Comparison of ENCODE assay signal across 9 mouse cellular contexts in genomic region chr7:142385742-142386403, GRCm38 (mm10). TPM values are rescaled to one million over a fixed set of nuclear protein-coding genes. Genes with fewer than 3 reads are reported as not detected.
DNase-seq lines count a peak whose midpoint lies in the region; ATAC-seq lines count a peak whose summit lies in the region.
"Had no signal": no experiment of that assay in that cellular context is flagged by ENCODE, and none has a peak within 500 bp of the region (broad histone marks: within the 10 kb centered on the region; RNA-seq: fewer than 3 reads in every experiment).

No protein-coding gene starts in this region.

- H3K9me3 ChIP-seq in kidney, embryonic 16.5 days (ENCODE audit: low read length): no peaks in the 10 kb centered on the region
- no peaks in the 10 kb centered on the region for H3K9me3 ChIP-seq in embryonic facial prominence, embryonic 12.5 days
- no peaks in the 10 kb centered on the region for H3K9me3 ChIP-seq in hindbrain, embryonic 14.5 days (ENCODE audit: control insufficient read depth, low read length)
- no peaks in the 10 kb centered on the region for H3K9me3 ChIP-seq in midbrain, embryonic 15.5 days

- DNase-seq in kidney, postnatal 36 days: no peak
- DNase-seq in hindbrain, embryonic 14.5 days (ENCODE audit: low spot score): no peak
- DNase-seq in right cerebral cortex, postnatal 4 days: no peak
- DNase-seq in thymus, adult 18-20 months: no peak
- DNase-seq in right cerebral cortex, adult 18-20 months: no peak

- ATAC-seq in kidney, embryonic 16.5 days (ENCODE audit: low FRiP score, low TSS enrichment): no peak
- no peak for ATAC-seq in embryonic facial prominence, embryonic 12.5 days (ENCODE audit: insufficient number of reproducible peaks, insufficient read depth, low FRiP score, low TSS enrichment)
- ATAC-seq in hindbrain, embryonic 14.5 days (ENCODE audit: low FRiP score): no peak
- ATAC-seq in midbrain, embryonic 15.5 days (replicated peaks): no peak

- peak overlapping the region; percentile 91 for H3K9ac ChIP-seq in kidney, embryonic 16.5 days (replicated peaks; ENCODE audit: low read length)
- H3K9ac ChIP-seq in embryonic facial prominence, embryonic 12.5 days: 0 out of 2 replicates have a peak overlapping the region, but pooled peaks have one; percentile 74
- no peak overlapping the region for H3K9ac ChIP-seq in hindbrain, embryonic 14.5 days
- H3K9ac ChIP-seq in midbrain, embryonic 15.5 days: no peak overlapping the region

- peaks cover 19% of the 10 kb centered on the region for H3K4me1 ChIP-seq in kidney, embryonic 16.5 days (ENCODE audit: insufficient read depth, low read length)
- peaks cover 17% of the 10 kb centered on the region for H3K4me1 ChIP-seq in embryonic facial prominence, embryonic 12.5 days
- H3K4me1 ChIP-seq in hindbrain, embryonic 14.5 days (replicated peaks; ENCODE audit: control insufficient read depth, insufficient read depth, low read length): peaks cover 18% of the 10 kb centered on the region
- peaks cover 19% of the 10 kb centered on the region for H3K4me1 ChIP-seq in midbrain, embryonic 15.5 days

- peaks cover 43% of the 10 kb centered on the region for H3K36me3 ChIP-seq in kidney, embryonic 16.5 days (ENCODE audit: insufficient read depth, low read length)
- peaks cover 44% of the 10 kb centered on the region for H3K36me3 ChIP-seq in embryonic facial prominence, embryonic 12.5 days
- H3K36me3 ChIP-seq in hindbrain, embryonic 14.5 days (replicated peaks; ENCODE audit: control insufficient read depth, insufficient read depth): peaks cover 45% of the 10 kb centered on the region
- H3K36me3 ChIP-seq in midbrain, embryonic 15.5 days (replicated peaks): peaks cover 25% of the 10 kb centered on the region

- WGBS in kidney, embryonic 16.5 days: 85% methylated on average over 3 of the region's 3 CpGs
- WGBS in embryonic facial prominence, embryonic 12.5 days: 87% methylated on average over 3 of the region's 3 CpGs
- 89% methylated on average over 3 of the region's 3 CpGs for WGBS in hindbrain, embryonic 14.5 days
- 92% methylated on average over 3 of the region's 3 CpGs for WGBS in midbrain, embryonic 15.5 days

- H3K27me3 ChIP-seq in kidney, embryonic 16.5 days (ENCODE audit: insufficient read depth, low read length): no peaks in the 10 kb centered on the region
- no peaks in the 10 kb centered on the region for H3K27me3 ChIP-seq in embryonic facial prominence, embryonic 12.5 days
- H3K27me3 ChIP-seq in hindbrain, embryonic 14.5 days (ENCODE audit: control insufficient read depth, insufficient read depth, low read length): no peaks in the 10 kb centered on the region
- H3K27me3 ChIP-seq in midbrain, embryonic 15.5 days (replicated peaks): no peaks in the 10 kb centered on the region

- peak overlapping the region; percentile 83 for H3K4me3 ChIP-seq in kidney, embryonic 16.5 days (ENCODE audit: low read length)
- H3K4me3 ChIP-seq in embryonic facial prominence, embryonic 12.5 days: peak overlapping the region; percentile 81
- 0 out of 2 replicates have a peak overlapping the region, but pooled peaks have one; percentile 71 for H3K4me3 ChIP-seq in hindbrain, embryonic 14.5 days (replicated peaks; ENCODE audit: low read length)
- H3K4me3 ChIP-seq in midbrain, embryonic 15.5 days: 0 out of 2 replicates have a peak overlapping the region, but pooled peaks have one; percentile 91

- H3K4me2 ChIP-seq in kidney, embryonic 16.5 days (replicated peaks; ENCODE audit: low read depth, low read length): peak overlapping the region; percentile 93
- H3K4me2 ChIP-seq in embryonic facial prominence, embryonic 12.5 days (replicated peaks): peak overlapping the region; percentile 93
- peak overlapping the region; percentile 83 for H3K4me2 ChIP-seq in hindbrain, embryonic 14.5 days (replicated peaks)
- peak overlapping the region; percentile 81 for H3K4me2 ChIP-seq in midbrain, embryonic 15.5 days

- no peak overlapping the region for H3K27ac ChIP-seq in kidney, embryonic 16.5 days (ENCODE audit: low read length)
- H3K27ac ChIP-seq in embryonic facial prominence, embryonic 12.5 days: no peak overlapping the region
- no peak overlapping the region for H3K27ac ChIP-seq in hindbrain, embryonic 14.5 days
- H3K27ac ChIP-seq in midbrain, embryonic 15.5 days: no peak overlapping the region

RNA-seq across cellular contexts. Expression of gene Ctsd, which starts 2.0 kb away (rescaled TPM):
- polyA plus RNA-seq in kidney, embryonic 16.5 days (2015; fragmentation: Nextera tagmentation; extraction: Ambion mirVana): 398 and 453 TPM in 2 replicates
- 208 and 210 TPM in 2 replicates for polyA plus RNA-seq in embryonic facial prominence, embryonic 12.5 days (2016; fragmentation: Nextera tagmentation; extraction: Ambion mirVana)
- polyA plus RNA-seq in hindbrain, embryonic 14.5 days (2014; fragmentation: Nextera tagmentation; extraction: Ambion mirVana): 313 and 325 TPM in 2 replicates
- polyA plus RNA-seq in midbrain, embryonic 15.5 days (2015; fragmentation: Nextera tagmentation; extraction: Ambion mirVana): 254 and 288 TPM in 2 replicates

RNA-seq across cellular contexts. Expression of gene Gm49369, which starts 3.4 kb away (rescaled TPM):
- 4.4 TPM in 1 of 2 replicates, not detected in the other for polyA plus RNA-seq in kidney, embryonic 16.5 days (2015; fragmentation: Nextera tagmentation; extraction: Ambion mirVana)
- 0.67 TPM in 1 of 2 replicates, not detected in the other for polyA plus RNA-seq in embryonic facial prominence, embryonic 12.5 days (2016; fragmentation: Nextera tagmentation; extraction: Ambion mirVana)
- not detected in 2 replicates for polyA plus RNA-seq in hindbrain, embryonic 14.5 days (2014; fragmentation: Nextera tagmentation; extraction: Ambion mirVana)
- polyA plus RNA-seq in midbrain, embryonic 15.5 days (2015; fragmentation: Nextera tagmentation; extraction: Ambion mirVana): 1.4 and 4.4 TPM in 2 replicates
- polyA plus RNA-seq: large intestine, adult 2 months had no signal

RNA-seq across cellular contexts. Expression of gene Ifitm10, which starts 12.3 kb away (rescaled TPM):
- 1.8 and 2.5 TPM in 2 replicates for polyA plus RNA-seq in kidney, embryonic 16.5 days (2015; fragmentation: Nextera tagmentation; extraction: Ambion mirVana)
- 2.3 and 2.9 TPM in 2 replicates for polyA plus RNA-seq in embryonic facial prominence, embryonic 12.5 days (2016; fragmentation: Nextera tagmentation; extraction: Ambion mirVana)
- polyA plus RNA-seq in hindbrain, embryonic 14.5 days (2014; fragmentation: Nextera tagmentation; extraction: Ambion mirVana): 6.4 and 7.3 TPM in 2 replicates
- polyA plus RNA-seq in midbrain, embryonic 15.5 days (2015; fragmentation: Nextera tagmentation; extraction: Ambion mirVana): 9.5 and 10.1 TPM in 2 replicates

RNA-seq across cellular contexts. Expression of gene Syt8, which starts 48.8 kb away (rescaled TPM):
- polyA plus RNA-seq in kidney, embryonic 16.5 days (2015; fragmentation: Nextera tagmentation; extraction: Ambion mirVana): 2.3 and 4.0 TPM in 2 replicates
- polyA plus RNA-seq in embryonic facial prominence, embryonic 12.5 days (2016; fragmentation: Nextera tagmentation; extraction: Ambion mirVana): 0.35 TPM in 1 of 2 replicates, not detected in the other
- polyA plus RNA-seq in hindbrain, embryonic 14.5 days (2014; fragmentation: Nextera tagmentation; extraction: Ambion mirVana): not detected in 2 replicates
- not detected in 2 replicates for polyA plus RNA-seq in midbrain, embryonic 15.5 days (2015; fragmentation: Nextera tagmentation; extraction: Ambion mirVana)

RNA-seq across cellular contexts. Expression of gene Tnni2, which starts 55.7 kb away (rescaled TPM):
- polyA plus RNA-seq in kidney, embryonic 16.5 days (2015; fragmentation: Nextera tagmentation; extraction: Ambion mirVana): 11.9 and 12.0 TPM in 2 replicates
- polyA plus RNA-seq in embryonic facial prominence, embryonic 12.5 days (2016; fragmentation: Nextera tagmentation; extraction: Ambion mirVana): 7.1 and 9.6 TPM in 2 replicates
- polyA plus RNA-seq in hindbrain, embryonic 14.5 days (2014; fragmentation: Nextera tagmentation; extraction: Ambion mirVana): 1.0 TPM in 1 of 2 replicates, not detected in the other
- 0.25 and 0.74 TPM in 2 replicates for polyA plus RNA-seq in midbrain, embryonic 15.5 days (2015; fragmentation: Nextera tagmentation; extraction: Ambion mirVana)

Comparison
In these comparisons a context has a peak if more than half of its experiments do, and no peak if none do; other contexts are left out.
1. H3K9ac ChIP-seq: peak in kidney, embryonic 16.5 days (single experiment) and embryonic facial prominence, embryonic 12.5 days (single experiment); none in hindbrain, embryonic 14.5 days (single experiment) and midbrain, embryonic 15.5 days (single experiment).
2. Peak in every context shown above with its lines, with median percentiles within 50 percentile points of each other: H3K4me2 ChIP-seq and H3K4me3 ChIP-seq.